Mouse (Mus musculus) adrenal gland, adult 2 months (tissue): ENCODE results near the gene Ccnj. TPM values are rescaled to one million over a fixed set of nuclear protein-coding genes. Genes with fewer than 3 reads are reported as not detected.
A peak's percentile ranks its signal among the peaks of the same experiment; 100 is the strongest.

Experiments
- DNase-seq: peaks from one replicate; pipeline ENCODE4 v3.0.0; 2021
- microRNA-seq, 2 experiments: library from miRNA; unstranded; fragments of <30 nt; microRNA quantifications; one replicate each; pipeline ENCODE4 v1.2.0; 2021
- polyA plus RNA-seq: library from polyadenylated mRNA; depleted of rRNA; stranded (reverse); fragments of >200 nt; gene quantifications from 2 replicates; pipeline ENCODE4 v1.2.3, GENCODE M21; 2012; rRNA removed
- total RNA-seq, 2 experiments: library from RNA; stranded (reverse); gene quantifications; 2 replicates each; pipeline ENCODE4 v1.2.3; 2021

Gene Ccnj
- total and polyA plus RNA-seq, 3 experiments, result 3.9 to 8.4 (median 4.9) TPM

DNA sequence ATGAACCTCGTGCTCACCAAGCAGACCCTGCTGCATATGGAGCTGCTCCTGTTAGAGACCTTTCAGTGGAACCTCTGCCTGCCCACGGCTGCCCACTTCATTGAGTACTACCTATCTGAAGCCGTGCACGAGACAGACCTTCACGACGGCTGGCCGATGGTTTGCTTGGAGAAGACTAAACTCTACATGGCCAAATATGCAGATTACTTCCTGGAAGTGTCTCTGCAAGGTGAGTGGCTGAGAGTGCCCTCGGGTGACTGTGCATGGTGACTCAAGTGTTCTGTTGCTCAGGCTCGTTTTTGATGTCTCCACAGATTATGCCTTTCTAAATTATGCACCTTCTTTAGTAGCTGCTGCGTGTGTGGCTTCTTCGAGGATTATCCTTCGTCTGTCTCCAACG, 13.7 kb downstream of the Ccnj start:
- peak; percentile 46 for DNase-seq

DNA sequence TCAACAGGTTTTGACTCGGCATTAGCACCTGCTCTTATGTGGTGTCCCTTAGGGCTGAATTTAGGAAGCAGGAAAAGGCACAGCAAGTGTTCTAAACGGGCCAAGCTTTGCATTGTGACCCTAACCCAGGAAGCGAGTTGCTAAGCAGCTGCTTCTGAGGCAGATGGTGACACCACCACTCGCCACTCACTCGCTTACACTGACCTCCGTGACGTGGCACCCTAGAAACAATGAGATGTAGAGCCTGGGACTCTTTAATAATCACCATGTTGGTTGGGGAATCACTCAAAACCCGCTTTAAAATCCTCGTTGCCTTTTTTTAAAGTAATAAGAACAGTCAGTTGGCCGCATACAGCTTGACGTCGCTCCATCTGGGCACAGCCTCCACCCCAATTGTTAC, 18.3 kb downstream of the Ccnj start:
- no peak for DNase-seq

DNA sequence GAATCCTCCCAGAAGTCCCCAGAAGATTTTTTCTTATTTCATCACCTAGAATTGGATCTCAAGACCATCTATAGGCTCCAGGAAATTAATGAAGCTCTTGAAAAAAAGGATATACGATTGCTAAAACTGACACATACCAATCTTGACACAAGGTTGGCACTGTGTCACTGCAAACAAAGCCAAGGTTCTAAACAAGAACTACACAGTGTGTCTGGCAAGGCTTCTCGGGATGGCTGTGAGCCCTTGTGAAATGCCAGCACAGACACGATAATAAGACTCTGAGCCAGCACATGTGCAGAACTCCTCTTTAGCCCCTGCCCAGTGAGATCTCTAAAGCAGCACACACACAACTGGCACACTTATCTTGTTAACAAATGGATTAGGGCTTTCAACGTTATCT, 28.5 kb downstream of the Ccnj start:
- no peak for DNase-seq

DNA sequence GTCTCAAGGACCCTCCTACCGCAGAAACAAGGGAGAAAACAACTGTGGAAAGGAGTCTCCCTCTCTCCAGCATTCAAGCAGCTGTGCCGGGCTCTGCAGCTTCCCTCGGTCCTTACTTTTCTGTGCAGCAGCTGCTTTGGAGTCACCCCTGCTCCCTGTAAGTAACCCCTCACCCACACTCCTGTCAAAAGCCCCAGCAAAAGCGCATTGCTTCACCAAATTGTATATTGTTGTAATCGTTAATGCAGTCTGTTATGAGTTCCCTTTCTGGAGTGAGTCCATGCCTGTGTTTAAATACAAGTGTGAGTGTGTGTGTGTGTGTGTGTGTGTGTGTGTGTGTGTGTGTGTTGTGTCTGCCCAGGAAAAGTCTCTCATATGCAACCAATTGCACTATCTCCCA, 37.2 kb downstream of the Ccnj start:
- no peak for DNase-seq

DNA sequence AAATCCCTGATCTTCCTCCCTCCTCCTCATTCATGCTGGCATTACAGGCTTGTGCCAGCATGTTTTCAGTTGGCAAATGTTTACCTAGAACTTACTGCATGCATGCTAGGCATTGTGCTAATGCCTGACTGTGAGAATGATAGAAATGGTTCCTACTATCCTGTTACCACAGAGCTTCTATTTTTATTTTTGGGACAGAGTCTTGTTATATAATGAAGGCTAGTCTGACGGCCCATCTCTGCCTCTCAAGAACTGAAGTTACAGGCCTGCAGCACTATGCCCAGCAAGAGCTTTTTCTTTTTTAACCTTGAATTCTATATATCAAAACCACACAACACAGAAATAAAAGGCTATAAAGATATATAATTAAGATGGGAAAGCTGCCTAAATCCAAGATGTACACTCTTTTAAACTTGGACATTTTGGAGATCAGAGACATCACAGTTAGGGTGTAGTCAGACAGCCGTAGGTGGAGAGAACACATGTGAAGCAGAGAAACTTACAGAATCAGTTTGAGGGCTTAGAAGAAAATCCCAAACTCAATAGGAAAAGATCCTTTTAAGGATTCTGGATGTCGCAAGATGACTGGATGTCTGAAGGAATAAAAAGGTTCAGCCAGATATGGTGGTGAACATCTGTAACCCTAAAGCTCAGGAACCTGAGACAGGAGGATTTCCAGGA, 38.5 kb downstream of the Ccnj start:
- DNase-seq, result no peak

DNA sequence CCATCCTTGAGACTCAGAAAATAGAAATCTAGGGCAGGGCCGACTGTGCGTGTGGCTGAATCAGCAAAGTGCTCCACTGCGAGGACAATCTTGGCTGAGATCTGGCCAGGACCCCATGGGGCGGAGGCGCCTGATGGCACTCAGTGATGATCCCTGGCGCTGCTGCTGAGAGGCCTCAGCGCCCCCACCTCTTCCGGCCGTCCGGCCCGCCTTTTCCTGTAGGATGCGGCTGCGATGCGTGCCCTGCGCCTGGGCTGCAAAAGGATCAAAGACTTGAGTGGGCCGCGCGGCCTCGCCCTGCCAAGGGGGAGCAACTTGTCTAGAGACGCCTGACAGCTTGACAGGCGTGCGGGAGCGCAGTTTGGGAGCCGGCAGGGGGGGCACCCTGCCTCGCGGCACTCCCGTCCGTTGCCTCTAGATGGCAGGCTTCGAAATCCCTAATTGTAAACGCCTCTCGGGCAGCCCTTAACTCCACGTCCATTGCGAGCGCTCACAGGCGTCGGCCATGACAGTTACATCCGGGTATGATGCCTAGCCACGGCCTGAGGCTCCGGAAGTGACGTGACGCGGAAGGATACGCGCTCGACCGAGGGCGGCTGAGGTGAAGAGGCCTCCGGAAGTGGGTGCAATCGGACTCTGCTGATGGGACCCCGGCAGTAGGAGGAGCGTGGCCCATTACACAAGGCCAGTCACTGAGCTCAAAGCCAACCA, 42.0 kb downstream of the Ccnj start:
- DNase-seq, result peak; percentile 88

DNA sequence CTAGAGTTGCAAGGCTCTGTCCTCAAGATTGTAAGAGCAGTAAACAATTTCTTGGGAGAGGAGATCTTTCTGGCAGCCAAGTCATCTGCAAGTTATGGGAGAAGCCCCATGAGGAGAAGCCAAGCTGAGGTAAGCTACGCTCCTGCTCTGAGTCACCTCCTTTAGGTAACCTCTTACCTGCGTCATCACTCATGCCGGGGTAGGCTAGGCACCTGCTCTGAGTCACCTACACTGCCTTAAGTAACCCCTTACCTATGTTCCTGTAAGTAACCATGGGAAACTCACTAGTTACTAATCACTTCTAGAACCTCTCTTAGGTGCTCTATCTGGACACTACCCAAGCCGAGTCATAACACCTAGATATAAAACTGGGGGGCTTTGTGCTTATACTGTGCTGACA, 50.6 kb downstream of the Ccnj start:
- DNase-seq, result no peak

DNA sequence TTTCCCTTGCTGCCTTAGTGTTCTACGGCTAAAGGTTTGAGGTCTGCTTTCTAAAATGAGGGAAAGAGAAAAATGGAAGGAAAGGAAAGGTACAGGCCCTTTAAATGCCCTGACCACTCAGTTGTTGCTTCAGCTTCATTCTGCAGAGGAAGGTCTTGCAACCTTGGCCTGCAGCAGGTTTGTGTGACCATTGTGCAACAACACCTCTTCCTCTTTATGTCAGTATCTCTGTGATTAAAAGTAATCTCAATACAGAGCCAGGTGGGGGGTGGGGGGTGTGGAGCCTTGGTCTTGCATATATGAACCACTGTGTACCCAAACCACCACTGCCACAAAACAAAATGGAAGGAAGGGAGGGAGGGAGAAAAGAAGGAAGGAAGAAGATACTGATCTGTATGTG, 57.8 kb downstream of the Ccnj start:
- DNase-seq, result no peak

DNA sequence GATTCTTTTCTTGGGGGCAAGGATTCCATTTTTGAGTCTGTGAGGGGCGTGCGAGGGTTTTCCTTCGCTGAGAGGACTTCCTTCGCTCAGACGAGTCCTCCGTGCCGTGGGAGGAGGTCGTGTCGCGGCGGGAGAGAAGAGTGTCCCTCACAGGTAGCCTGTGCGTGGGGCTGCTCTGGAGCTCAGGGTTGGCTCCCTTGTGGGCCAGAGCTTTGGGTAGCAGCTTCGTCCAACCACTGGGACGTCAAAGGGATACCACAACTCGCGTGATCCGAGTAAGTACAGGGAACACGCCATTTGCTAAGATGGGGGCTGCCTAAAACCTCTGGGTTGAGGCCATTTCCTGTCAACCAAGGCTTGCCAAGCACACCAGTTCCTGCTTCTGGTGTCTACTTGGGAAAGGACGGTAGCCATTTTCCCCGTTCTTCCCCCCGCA, 63.0 kb downstream of the Ccnj start:
- no peak for DNase-seq

DNA sequence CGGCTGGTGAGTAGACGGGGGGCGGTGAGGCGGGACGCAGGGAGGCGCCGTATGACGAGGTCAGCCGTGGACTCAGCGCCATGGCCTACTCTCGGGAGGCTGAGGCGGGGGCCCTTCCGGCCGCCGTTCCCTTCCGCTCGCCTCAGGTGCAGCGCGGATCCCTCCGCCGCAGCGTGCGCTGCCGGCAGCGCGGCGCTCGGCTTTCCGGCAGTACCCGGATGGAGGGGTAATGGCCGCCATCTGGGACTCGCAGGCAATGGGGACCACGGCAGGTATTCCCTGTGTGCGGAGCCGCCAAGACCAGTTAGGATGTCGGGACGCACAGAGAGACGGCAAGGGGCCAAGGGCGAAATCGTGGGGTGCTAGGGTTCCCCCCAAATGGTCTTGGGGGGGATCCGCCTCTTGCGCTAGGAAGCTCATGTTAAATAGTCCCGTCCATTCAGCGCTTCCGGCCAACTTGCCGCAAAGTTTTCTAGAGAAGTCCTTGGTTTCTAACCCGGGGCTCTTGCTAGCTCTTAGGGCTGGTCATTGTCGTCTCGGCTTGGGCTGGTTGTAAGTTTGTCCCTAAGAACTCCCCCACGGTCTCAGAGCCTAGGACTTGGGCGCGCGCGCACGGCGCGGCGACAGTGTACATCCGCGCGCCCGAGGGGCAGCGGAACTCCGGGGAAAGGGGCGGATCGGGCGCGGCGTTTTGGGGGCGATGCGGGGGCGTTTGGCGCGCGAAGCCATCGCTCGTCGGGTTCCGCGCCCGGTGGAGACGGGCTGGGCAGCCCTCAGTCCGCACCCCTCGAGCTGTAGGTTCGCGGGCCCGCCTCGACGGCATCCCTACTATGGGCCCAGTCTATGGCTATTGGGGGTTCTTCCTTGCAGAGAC, 63.7 kb downstream of the Ccnj start, which contains the start of gene Zfp518a:
Zfp518a (plus strand) TSS at position 187 of the 874 bp plus-strand sequence.
- DNase-seq, result peak; percentile 93

DNA sequence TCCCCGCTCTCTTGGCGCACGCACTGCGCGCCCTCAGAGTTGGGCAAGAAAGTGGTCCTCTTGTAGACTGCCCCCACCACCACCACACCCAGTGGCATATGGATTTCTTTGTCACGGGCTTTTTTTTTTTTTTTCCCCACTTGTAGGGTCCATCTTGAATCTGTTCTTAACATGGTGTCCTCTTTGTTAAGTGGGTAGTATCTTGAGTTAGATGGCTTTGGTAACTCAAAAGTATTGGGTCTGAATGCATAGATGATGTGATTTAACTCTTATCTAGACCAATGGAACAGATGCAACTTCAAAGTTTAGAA, 64.3 kb downstream of the Ccnj start:
- DNase-seq, result no peak

Small RNA genes within 50 kb of the gene (microRNA-seq; reads per million reads assigned to microRNA genes)
- gene Mir8092, result 0 to 0.44 reads per million in 2 experiments

Other genes starting within 250 kb of the Ccnj start
- gene Aldh18a1, start 242.8 kb upstream of the Ccnj start, total RNA-seq, result 10 to 100 TPM; 18.6 to 30.5 TPM
- gene Aldh18a1, start 242.8 kb upstream of the Ccnj start, polyA plus RNA-seq, result 9.2 and 17.3 TPM in 2 replicates
- 1 to 10 TPM; 3.5 to 7.0 TPM for gene Tctn3, start 219.0 kb upstream of the Ccnj start, total RNA-seq
- gene Tctn3, start 219.0 kb upstream of the Ccnj start, polyA plus RNA-seq, result 8.6 and 10.5 TPM in 2 replicates
- 10 to 100 TPM; 30.2 to 36.3 TPM for gene Entpd1, start 218.9 kb upstream of the Ccnj start, total RNA-seq
- 3.9 and 5.5 TPM in 2 replicates for gene Entpd1, start 218.9 kb upstream of the Ccnj start, polyA plus RNA-seq
- not detected for gene Cc2d2b, start 82.5 kb upstream of the Ccnj start, total RNA-seq
- 0.02 TPM in 1 of 2 replicates, not detected in the other for gene Cc2d2b, start 82.5 kb upstream of the Ccnj start, polyA plus RNA-seq
- 10 to 100 TPM; 11.0 to 12.4 TPM for gene Zfp518a, start 63.4 kb downstream of the Ccnj start, total RNA-seq
- gene Zfp518a, start 63.4 kb downstream of the Ccnj start, polyA plus RNA-seq, result 0.16 and 0.21 TPM in 2 replicates
- gene Blnk, start 163.3 kb downstream of the Ccnj start, total RNA-seq, result 1 to 10 TPM; 1.2 to 1.8 TPM
- 0.96 and 1.3 TPM in 2 replicates for gene Blnk, start 163.3 kb downstream of the Ccnj start, polyA plus RNA-seq
- gene Dntt, start 198.0 kb downstream of the Ccnj start, total RNA-seq, result not detected
- not detected in 2 replicates for gene Dntt, start 198.0 kb downstream of the Ccnj start, polyA plus RNA-seq
- not detected for gene Opalin, start 245.8 kb downstream of the Ccnj start, total RNA-seq
- not detected in 2 replicates for gene Opalin, start 245.8 kb downstream of the Ccnj start, polyA plus RNA-seq